Mouse (Mus musculus) left cerebral cortex, postnatal 36 days (tissue): ENCODE data around the gene Gm14597. TPM values are rescaled to one million over a fixed set of nuclear protein-coding genes. Genes with fewer than 3 reads are reported as not detected.
"Not testable (repeated sequence)": the region's sequence is repeated elsewhere in the genome, so short reads cannot be mapped to it uniquely, and the experiment has no call there.

Source experiments
- DNase-seq, 2 experiments: peaks; one replicate each; pipeline ENCODE4 v3.0.0; 2021 to 2022; ENCODE audit warnings: low spot score in 2 of 2, mixed read lengths in 1 of 2
- intact Hi-C: fragments of 180-260 bp; cut with DNase I; formaldehyde crosslinking; loops from one replicate; pipeline ENCODE4 v1.15.1; 2025
- total RNA-seq, 2 experiments: library from RNA; stranded (reverse); gene quantifications; 2 replicates each; pipeline ENCODE4 v1.2.3; 2021

Gene Gm14597
- not detected for total RNA-seq

DNA sequence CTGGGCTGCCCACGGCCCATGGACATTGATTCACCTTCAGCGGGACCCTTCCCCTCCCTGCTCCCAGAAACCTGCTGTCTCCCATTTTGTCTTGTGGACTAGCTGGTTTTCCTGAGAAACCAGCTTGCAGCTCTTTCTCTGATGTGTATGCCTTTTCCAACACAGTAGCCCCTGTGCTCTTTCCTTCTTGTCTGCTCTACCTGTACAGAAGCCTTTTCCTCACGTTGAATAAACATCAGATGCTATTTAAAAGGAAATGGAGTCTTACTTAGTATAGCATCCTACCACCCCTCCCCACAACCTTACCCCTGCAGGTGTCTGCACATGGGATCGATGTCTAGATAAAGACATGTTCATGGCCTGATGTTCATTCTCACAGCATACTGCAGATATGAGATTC, at the start of gene Gm14597:
Gene Gm14597 (minus strand): TSS at position 101 of the 400 bp plus-strand sequence.
- DNase-seq: not testable (repeated sequence)
- intact Hi-C loops: loop anchor here (5.0 kb wide), 1 partner anchor 63 kb away; the partner anchor contains the start of gene Rtl8b

DNA sequence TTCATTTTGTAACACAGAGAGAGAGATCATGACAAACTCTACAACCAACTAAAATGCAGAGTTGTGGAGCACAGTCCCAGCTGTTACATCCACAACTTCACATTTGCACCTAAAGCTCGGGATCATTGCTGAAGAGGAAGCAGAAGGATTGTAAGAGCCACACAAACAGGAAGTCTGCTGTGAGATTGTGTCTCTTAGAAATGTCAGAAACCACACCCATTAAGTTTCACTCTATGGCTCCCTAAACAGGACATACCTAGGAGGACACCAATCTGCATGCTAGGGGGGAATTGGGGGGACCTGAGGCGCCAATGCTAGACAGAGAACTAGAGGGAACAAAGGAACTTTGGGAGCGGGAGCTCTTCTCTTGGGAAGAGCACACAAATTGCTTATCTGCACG, 44.1 kb upstream of the Gm14597 start:
- intact Hi-C loops, DNase-seq: not testable (repeated sequence)

DNA sequence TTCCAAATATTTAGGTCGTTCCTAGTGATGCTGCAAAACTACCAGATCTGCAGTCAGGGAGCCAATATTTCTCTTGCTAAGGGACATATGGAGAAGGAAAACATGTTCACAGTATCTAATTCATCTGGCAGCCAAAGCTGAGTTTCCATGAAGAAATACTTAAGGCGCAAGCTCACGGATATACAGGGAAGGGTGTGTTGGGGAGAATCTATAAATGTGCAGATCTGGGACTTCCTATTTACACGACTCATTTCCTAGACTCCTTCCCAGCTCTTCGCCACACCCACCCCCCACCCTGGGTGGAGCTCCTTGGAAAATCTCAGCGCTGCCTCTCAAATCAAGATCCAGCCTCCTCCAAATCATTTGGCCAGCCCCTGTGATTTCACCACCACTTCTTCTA, 37.1 kb upstream of the Gm14597 start:
- DNase-seq: no peak

DNA sequence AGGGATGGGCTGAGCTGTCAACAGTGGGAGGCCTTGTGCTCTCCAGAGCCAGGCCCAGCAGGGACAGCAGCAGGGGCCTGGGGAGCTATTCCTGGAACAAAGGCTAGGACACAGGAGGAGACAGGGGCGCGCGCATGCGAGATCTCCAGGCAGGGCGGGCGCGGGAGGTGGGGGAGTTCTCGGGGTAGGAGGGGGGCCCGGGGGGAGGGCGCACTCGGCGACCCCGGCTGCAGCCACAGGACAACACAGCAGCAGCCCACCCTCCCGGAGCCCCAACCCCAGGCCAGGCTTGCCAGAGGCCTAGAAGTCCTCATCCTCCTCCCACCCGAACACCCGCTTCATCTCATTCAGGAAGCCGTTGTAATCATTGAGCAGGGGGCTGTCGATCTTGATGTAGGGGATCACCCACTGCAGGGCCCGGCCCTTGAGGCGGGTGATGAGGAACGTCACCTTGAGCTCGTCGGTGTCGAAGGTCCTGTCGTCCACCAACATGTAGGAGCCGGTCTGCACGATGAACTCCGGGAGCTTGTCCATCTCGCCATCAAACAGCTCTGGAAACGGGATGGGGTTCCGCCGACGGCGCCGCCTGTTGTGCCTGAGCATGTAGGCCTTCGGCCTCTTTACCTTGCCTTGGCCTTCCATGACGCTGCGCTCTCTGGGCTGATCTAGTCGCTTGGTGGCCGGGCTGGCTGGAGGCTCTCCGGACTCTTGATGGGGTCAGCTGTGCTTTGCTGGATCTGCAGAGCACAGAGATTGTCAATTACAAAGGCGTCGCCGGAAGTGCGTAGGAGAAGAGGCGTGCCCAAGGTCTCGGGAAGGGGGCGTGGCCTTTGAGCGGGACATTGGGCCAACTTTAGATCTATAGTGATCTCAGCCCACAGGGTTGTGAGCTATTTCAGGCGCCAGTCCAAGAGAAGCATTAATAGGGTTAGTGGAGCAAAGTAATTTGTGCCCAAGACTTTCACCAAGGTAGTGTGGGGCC, 34.5 kb upstream of the Gm14597 start, which contains the start of gene Rtl8a:
Gene Rtl8a (minus strand): TSS at position 703 of the 982 bp plus-strand sequence.
- intact Hi-C loops: not testable (repeated sequence)
- DNase-seq: peak; percentile 53 to 71

More for the DNA sequence above, 37.1 kb upstream of the Gm14597 start:
- intact Hi-C loops: no loop called here

DNA sequence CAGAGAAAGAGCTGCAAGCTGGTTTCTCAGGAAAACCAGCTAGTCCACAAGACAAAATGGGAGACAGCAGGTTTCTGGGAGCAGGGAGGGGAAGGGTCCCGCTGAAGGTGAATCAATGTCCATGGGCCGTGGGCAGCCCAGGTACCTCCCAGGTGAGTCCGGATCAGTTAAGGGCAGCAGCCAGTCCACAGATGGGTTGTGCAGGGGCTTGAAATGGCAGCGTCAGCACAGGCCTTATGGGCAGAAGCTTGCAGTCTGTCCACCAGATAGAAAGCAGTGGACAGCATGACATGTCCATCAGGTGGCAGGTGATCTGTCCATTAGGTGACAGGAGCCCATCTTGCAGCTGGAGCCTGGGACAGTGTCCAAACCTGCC, 33.8 kb upstream of the Gm14597 start:
- DNase-seq, intact Hi-C loops: not testable (repeated sequence)

DNA sequence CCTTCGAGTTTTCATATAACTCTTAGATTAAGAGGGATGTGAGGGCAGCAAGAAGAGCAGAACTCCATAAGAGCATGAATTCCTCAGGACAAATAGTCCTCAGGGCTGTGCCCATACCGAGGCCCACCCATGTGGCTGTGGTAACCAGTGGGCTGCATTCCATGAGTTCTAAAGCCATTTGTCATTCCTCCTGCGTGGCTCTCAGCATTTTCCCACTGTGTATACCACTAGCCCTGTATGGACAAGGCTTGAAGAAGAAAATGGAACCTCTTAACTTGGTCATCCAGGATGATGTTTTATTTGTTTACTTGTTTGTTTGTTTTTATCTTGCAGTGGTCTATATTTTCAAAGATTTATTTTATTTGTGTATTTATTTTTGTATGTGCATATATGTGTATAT, 29.3 kb upstream of the Gm14597 start:
- DNase-seq, intact Hi-C loops: not testable (repeated sequence)

DNA sequence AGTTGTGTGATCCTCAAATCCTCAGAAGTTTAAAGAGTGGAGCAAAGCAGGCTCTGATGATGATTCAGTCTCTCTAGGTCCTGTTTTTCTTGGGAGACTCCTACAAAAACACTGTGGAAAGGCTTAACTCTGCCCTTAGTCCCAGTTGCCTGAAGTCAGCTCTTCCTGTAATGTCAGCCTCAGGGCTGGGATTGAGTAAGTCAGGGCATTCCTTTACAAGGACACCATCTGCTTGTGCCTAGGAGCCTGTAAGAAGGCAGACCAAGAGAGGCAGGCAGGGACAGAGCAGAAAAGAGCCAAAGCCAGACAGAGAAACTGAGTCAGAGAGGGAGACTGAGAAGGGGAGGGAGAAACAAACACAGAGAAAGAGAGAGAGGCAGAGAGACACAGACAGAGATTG, 2.6 kb upstream of the Gm14597 start:
- intact Hi-C loops, DNase-seq: not testable (repeated sequence)

DNA sequence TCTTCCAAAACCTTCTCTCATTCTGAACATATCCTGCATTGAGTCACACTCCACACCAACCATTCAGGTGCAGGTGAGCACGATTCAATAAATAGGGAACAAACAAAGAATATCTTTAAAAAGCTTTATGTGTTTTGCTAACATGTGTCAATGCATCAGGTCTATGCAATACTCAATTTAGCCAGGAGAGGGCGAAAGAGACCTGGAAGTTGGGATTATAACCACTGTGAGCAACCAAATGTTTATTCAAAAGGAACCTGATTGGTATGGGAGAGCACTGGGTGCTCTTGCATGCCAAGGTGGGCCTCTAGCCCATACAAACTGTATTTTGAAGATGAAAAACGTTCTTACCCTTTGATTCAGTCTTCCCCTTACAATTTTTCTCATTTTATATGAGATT, 1.8 kb upstream of the Gm14597 start:
- intact Hi-C loops: no loop called here
- DNase-seq: peak; percentile 30 to 46

DNA sequence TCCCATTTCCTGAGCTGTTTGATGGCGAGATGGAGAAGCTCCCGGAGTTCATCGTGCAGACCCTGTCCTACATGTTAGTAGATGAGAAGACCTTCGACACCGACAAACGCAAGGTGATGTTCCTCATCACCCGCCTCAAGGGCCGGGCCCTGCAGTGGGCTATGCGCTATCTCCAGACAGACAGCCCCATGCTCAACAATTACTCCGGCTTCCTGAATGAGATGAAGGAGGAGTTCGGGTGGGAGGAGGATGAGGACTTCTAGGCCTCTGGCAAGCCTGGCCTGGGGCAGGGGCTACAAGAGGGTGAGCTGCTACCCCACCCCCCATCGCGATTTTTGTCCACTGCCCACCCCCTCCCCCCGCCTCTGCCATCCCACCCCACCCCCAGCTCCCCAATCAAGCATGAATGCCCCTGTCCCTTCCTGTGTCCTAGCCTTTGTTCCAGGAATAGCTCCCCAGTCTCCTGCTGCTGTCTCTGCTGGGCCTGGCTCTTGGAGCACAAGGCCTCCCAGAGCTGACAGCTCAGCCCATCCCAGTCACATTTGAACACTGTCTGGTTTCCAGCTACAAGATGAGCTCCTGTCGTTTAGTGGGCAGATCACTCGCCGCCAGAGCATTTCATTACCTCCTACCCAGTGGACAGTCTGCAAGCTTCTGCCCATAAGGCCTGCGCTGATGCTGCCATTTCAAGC, 511 bp downstream of the Gm14597 start:
- intact Hi-C loops: loop anchor here (5.0 kb wide), 1 partner anchor 64 kb away; the partner anchor contains the start of gene Rtl8b

DNA sequence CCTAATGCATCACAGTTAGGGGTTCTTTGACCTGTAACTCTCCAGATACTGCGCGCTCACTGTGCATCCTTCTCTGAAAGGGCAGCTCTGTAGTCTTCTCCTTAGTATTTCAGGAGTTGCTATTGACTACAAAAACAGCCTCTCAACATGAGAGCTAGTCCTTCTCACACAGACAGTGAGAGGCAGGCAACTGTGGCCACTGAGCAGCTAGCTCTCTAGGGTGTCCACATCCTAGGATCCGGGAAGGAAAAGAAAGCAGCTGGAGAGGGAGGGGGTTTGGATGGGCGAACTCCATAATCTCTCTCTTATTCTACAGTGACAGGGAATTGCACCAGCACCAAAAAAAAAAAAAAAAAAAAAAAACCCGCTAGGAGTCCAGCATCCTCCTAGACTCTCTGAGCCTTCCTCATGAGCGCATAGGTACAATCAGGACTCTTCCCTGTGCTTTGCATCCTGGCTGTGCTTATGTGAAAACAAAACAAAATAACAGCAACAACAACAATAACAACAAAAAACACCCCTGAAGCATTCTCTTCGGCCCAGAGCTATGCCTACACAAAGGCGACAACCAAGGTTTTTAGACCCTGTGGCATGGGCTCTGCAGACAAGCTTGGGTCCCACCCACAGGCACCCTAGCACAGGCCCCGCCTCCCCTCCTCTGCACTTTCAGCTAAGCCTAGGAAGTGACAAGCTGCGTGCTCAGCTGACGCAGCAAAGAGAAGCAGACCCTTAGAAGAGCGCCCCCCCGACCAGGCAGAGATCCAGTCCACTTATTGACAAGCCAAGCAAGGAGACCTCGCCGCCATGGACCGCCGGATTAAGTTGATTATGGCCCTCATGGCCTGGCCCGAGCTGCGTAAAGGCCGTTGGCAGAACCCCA, 1.3 kb downstream of the Gm14597 start, which contains the start of gene Rtl8c:
Gene Rtl8c (plus strand): TSS at position 791 of the 880 bp plus-strand sequence.
- intact Hi-C loops: loop anchor here (5.0 kb wide), 1 partner anchor 65 kb away; the partner anchor contains the start of gene Rtl8b
- DNase-seq: peak; percentile 69 to 74

More for the DNA sequence above, 511 bp downstream of the Gm14597 start:
- peak; percentile 11 to 14 for DNase-seq

DNA sequence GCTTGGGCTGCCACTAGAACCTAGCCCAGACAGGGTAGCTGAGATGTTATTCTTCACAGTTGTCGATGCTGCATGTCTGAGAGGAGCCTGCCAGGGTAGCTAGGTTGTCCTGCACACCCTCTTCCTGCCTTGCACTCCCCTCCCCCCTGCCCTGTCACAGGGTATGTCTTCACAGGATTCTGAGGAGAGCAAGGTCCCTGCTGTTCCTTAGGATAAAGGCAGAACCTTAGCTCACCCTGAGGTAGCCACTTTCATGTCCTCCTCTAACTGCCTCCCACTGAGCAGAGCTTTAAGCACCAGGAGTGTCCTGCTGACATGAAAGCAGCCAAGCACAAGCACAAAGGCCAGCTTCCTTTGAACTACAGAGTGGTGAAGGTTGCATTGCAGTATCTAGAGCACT, 2.6 kb downstream of the Gm14597 start:
- not testable (repeated sequence) for DNase-seq
- intact Hi-C loops: loop anchor here (5.0 kb wide), 1 partner anchor 66 kb away; the partner anchor contains the start of gene Rtl8b

DNA sequence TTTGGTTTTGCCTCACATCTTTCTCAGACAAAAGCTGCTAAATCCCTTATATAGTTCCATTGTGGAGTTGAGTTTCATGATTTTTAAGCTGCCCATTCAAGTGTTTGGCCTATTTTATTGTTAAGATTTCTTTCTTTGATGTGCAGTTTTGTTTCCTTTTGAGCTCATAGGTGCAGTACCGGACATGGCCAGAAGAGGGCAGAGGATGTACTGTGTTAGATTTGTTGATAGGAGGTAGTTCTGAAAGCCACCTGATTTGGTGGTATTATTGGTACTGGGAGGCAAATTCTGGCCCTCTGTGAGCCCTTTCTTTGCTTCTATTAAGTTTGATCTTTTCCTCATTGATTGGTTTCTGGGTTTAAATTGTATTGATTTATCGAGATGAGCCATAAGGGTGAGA, 8.8 kb downstream of the Gm14597 start:
- peak; percentile 17 to 27 for DNase-seq
- intact Hi-C loops: not testable (repeated sequence)

DNA sequence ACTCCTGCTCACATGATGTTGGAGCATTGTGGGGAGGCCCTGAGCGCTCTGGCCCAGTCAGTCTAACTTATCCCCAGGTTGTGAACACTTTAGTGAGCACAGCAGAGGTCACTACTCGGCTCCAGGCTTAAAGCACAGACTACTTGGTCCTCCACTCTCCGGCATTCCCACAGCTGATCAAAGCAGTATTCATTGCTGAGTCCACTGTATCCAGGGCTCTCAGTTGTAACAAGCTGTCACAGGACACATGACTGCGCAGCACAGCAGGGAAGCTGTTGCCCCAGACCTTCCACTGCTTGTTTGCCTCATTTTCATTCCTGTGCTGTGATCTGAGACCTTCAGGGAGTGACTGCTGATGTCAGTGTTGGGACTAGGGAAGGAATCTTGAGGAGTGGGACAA, 25.4 kb downstream of the Gm14597 start:
- DNase-seq, intact Hi-C loops: not testable (repeated sequence)

DNA sequence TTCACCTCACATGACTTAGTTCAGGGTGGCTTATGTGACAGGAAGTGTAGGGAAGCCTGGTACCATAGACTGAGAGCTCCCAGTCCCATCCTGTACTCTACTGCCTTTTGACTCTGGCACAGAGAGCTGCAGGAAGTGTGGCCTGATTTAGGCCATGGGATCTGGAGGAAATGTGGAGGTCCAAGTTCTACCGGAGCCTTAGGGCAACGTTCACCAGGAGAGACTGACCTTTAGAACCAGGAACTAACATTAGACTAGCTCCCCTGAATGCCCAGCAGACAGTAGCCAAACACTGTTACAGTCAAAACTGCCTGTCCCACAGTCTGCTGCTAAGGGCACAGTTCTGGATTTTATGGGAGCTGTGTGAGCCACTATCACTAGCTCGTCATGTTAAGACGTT, 27.4 kb downstream of the Gm14597 start:
- DNase-seq, intact Hi-C loops: not testable (repeated sequence)

DNA sequence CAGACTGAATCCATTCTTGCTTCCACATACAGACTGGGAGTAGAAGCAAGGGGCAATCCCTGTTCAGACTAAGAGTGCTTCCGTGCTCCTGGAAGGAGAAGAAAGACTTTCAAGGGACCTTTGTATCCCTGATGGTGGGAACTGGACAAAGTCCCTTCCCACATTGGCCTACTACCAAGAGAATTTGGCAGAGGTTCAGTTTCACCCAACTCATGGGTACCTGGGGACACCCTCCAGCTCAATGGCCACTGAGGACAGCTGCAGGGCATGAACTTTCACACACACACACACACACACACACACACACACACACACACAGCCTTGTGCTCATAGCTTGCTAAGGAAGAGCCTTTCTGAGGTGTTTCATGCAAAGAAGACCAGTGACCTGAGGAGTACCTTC, 29.5 kb downstream of the Gm14597 start:
- intact Hi-C loops: no loop called here

More for the DNA sequence above, 29.5 kb downstream of the Gm14597 start:
- DNase-seq: no peak
